Mouse (Mus musculus): ENCODE results near the gene Abca1. TPM values are rescaled to one million over a fixed set of nuclear protein-coding genes. Genes with fewer than 3 reads are reported as not detected.
A peak's percentile ranks its signal among the peaks of the same experiment; 100 is the strongest.

The Abca1 gene
- total and polyA plus RNA-seq, 3 experiments = 27.8 to 213 (median 137) TPM

- DNase-seq = peak; percentile 75
Observed at GRCm38 (mm10) chr4:53121516-53122227, 38.0 kb downstream of the Abca1 start.

DNA sequence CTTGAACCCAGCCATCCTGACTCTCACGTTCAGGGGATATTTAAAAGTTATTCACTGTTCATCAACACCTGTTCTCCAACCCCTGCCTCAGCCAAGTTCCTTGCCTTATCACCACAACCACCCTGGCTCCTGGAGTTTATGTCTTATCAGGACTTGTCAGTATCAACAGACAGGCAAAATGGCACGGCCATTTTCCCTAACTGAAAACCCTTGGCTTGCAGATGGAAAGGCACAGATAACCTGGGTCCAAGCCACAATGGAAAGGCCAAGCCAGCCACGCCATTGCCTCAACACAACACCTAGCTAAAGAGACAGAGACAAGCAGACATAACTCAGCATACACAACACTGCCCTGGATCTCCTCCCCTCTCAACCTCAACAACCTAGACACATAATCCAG lies 38.6 kb downstream of the Abca1 start:
- no peak for DNase-seq

DNA sequence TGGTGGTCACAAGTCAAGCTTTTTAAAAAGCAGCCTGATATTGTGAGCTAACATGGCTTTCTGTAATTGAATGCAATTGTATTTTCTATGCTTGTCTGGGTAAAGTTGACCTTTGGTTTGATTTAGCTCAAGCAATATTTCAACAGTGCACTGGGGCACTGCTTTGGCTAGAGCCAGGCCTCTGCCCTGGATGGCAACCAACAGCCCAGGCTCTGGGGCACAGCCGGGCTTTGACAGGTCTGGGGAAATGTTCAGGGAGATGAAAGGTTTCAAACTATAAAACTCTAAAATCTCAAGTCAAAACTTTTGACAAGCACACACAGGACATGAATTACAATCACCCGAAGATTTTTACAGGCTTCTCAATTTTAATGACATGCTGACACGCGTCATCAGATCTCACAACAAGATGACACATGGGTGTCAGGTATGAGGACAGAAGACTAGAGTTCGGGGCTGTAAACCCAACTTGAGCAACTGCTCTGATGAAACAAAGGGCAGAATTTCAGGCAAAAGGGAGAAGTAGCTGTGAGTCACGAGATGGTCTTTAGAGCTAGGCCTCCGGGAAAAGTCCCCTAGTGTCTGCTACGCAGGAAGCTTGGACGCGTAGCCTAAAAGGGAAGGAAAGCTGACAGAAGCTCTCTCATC lies 39.5 kb downstream of the Abca1 start:
- DNase-seq = peak; percentile 65

- no peak for DNase-seq
Observed at GRCm38 (mm10) chr4:53118643-53119042, 41.1 kb downstream of the Abca1 start.

DNA sequence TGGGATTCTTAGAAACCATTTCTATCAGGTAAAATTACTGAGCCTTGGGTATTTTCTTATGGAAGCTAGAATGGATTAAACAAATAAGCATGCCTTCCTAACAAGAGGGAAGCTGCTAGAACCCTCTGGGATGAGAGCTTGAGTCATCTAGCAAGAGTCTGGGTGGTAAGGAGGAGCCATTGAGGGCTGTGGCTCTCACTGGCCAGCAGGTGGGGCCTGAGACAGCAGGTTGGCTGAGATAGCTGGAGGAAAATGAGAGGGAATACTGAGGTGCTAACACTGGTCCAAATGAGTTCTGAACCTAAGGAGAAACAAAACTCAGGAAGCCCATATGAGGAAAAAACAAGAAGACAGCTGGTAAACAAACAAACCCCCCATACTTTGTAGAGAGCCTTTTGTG lies 42.1 kb downstream of the Abca1 start:
- DNase-seq = no peak

DNA sequence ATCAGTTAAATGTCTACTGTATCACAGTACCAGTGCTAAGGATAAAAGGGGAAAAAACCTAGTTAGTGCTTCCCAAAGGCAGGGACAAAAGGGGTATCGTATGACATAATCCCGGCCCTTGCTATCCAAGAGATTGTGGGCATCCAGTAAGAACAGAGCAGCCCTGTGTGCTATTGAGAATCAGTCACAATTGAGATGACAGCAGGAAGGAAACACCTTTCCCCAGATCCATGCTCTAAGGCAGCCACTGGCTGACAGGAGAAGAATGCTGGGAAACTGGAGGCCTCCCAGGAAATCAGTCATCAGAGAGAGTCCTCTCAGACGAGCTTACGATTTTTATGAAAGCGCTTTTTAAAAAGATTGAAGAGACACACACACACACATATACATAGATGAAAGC lies 42.6 kb downstream of the Abca1 start:
- no peak for DNase-seq

DNA sequence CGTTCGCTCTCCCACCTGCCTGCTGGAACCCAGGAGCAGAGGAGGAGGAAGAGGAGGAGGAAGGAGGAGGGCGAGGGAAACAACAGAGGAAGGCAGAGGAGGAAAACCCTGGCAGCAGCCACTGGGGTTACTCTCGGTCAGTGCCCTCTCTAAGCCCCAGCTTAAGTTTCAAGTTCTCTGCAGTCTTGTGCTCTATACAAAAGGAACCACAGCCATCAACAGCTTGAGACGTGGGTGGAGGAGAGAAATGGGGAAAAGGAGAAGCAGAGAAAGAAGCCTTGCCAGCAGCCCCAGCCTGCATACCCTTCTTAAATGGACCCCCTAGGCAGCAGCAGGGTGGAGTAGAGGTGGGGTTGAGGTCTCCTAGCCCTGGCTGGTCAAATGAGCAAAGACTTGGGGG lies 43.8 kb downstream of the Abca1 start:
- no peak for DNase-seq

DNA sequence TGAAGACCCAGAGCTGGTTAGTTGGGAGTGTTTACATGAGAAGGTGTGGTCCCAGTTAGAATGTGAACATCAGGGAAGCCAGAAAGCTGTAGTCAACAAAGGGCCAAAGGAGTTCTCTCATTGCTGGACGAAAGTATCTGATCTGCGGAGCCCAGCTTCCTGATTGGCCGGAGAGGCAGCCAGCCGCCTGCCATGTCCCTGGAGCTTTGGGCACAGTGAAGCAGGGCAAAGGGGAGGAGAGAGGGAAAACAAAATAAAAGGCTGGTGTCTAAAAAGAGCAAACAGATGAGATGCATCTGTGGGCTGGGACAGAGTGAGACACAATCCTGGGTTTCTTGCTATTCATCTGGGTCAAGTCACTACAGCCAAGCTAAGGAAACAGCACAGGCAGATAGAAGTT lies 44.3 kb downstream of the Abca1 start:
- peak; percentile 49 for DNase-seq

GRCm38 (mm10) chr4:53111919-53112355 lies 47.8 kb downstream of the Abca1 start:
- no peak for DNase-seq

- DNase-seq = no peak
Observed at GRCm38 (mm10) chr4:53110356-53110755, 49.3 kb downstream of the Abca1 start.

DNA sequence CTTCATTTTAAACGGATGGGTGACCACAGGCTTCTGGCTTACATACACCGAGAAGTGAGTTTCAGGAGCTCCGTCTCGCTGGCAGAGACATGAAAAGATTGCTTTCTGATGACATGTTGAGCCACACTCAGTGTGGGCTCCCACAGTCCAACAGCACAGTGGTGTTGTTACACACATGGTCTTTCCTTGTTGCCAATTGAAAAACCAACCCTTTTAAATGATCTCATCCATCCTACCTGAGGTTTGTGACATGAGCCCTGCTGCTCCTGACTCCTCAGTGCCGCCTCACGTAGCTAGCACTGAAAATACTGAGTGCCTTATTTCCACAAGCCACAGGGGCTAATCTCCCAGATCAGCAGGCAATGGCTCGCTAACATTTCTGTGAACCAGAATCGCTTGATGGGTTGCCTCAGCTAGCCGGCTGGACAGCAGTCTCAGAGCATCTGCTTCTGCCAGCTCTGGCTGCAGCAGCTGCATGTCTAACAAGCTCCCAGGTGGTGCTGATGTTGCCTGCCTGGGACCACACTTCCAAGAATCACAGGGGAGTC lies 50.2 kb downstream of the Abca1 start:
- DNase-seq = no peak

DNA sequence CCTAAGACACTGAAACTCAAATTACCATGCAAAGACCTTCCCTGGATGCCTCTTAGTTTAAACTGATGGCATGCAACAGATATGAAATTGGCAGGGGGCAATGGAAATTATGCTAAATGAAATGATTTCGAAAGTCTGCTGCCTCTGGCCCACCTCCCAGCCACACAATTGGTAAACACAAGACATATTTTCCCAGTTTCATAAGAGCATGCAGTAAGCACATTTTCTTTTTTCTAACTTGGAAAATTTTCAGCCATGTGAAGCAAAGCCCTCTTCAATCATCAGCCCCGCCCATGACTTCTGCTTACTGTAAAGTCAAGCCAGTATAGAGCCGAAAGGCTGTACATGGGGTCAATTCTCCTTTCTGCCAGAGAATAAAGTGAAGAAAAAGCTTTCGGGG lies 51.5 kb downstream of the Abca1 start:
- peak; percentile 53 for DNase-seq

GRCm38 (mm10) chr4:53106732-53107131 lies 53.0 kb downstream of the Abca1 start:
- DNase-seq = no peak

- no peak for DNase-seq
Observed at GRCm38 (mm10) chr4:53106071-53106470, 53.6 kb downstream of the Abca1 start.

DNA sequence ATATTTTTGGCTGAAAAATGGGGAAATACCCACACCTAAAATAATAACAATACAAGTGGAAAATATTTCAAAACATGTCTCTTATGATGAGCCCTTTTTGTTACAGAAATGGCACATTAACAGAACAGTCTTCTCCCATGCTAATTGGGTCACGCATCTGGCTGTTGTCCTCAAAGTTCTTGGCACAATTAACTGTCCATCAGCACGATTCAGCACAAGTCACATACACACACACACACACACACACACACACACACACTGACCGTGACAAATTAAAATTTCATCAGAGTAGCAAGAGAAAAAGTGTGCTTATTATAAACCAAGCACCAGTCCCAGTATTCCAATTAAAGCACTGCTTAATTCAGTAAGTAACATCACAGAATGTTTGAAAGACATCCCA lies 55.1 kb downstream of the Abca1 start:
- no peak for DNase-seq

GRCm38 (mm10) chr4:53102529-53102928 lies 57.2 kb downstream of the Abca1 start:
- DNase-seq = no peak

DNA sequence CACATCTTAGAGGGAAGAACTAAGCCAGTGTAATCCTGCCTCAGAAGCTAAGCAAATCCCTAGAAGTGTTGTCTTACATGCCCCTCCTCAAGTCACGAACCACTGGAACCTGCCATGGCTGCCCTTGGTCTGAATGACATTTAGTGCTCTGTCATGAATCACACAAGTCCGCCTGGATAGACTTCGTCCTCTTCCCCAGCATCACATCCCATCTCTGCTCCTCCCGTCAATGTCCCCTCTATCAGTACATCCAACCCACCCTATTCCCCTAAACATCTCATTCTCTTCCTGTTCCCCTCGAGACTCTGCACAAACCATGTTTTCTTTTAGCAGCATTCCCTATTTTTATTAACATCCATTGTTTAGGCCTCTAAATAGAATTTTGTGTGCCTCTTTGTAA lies 58.4 kb downstream of the Abca1 start:
- DNase-seq = no peak

DNA sequence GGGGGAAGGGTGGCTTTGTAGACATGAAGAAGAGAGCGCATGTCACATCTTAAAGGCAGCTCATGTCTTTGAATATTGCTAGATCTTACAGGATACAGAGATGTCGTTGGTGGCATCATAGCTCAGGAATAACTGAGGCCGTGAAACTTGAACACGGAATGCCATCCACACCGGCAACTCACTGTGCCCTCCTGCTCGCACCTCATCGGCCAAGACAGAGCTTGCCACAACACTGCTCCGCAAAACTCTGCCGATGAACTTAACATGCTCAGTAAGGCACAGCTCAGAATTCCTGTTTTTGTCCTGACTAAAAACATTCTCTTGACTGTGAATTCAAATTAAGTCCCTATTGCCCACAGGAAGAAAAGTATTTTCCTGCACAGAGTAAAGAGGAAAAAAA lies 59.2 kb downstream of the Abca1 start:
- no peak for DNase-seq

GRCm38 (mm10) chr4:53094850-53095249 lies 64.8 kb downstream of the Abca1 start:
- DNase-seq = no peak

GRCm38 (mm10) chr4:53094331-53094730 lies 65.4 kb downstream of the Abca1 start:
- peak; percentile 72 for DNase-seq

DNA sequence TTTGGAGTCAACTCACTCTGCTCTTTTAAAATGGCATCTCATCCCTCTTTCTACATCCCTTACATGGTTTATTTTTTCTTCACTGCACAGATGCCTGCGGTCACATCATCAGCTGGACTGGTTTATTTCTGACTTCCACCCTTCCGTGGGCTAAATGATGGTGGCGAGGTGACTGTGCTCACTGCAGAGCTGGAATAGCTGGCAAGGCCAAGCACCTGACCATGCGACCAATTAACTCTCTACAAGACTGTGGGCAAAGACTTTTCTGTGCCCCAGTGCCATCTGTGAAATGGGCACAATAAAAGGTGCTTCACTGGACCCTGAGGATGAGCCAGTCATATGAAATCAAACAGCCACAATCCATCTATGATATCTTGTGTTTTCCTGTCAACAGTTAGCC lies 66.1 kb downstream of the Abca1 start:
- no peak for DNase-seq

- peak; percentile 45 for DNase-seq
Observed at GRCm38 (mm10) chr4:53089641-53090040, 70.1 kb downstream of the Abca1 start.

GRCm38 (mm10) chr4:53088999-53089398 lies 70.7 kb downstream of the Abca1 start:
- no peak for DNase-seq

DNA sequence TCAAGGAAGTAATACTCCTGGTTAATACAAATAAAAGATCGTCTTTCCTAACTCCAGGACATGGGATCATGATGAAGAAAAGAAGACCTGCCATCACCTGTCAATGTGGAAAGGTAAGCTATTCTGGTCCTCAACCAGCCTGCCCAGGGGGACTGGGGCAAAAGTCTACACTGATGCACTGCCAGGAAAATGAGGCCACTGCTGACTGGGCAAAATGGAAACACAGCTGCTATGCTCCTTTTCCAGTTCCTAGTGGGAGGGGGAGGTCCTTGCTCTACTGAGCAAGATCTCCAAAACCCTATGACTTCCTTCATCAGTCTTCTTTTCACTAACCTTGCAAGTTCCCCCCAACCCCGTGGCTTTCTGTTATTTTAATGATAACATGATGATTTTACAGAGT lies 73.1 kb downstream of the Abca1 start:
- DNase-seq = no peak
